Mouse (Mus musculus) forebrain, embryonic 14.5 days (tissue): Measurements from ENCODE around the gene Tmem269. TPM values are rescaled to one million over a fixed set of nuclear protein-coding genes. Genes with fewer than 3 reads are reported as not detected.
A peak's percentile ranks its signal among the peaks of the same experiment; 100 is the strongest.

Source experiments
- ATAC-seq: fragments of 200-750 bp; cut with Nextera tagmentation; 2 replicates; pipeline ENCODE4 v1.8.0; 2017; ENCODE audit warnings: mild to moderate bottlenecking, moderate library complexity
- DNase-seq: peaks from one replicate; pipeline ENCODE4 v3.0.0-alpha.2; 2015; ENCODE audit warnings: low spot score
- H3K27ac ChIP-seq: fragments of 300-500 bp; sonication (generic); 2 replicates; pipeline ENCODE4 v1.5.1; 2014; ENCODE audit warnings: low read depth, mild to moderate bottlenecking, control low read depth, low read length, moderate library complexity
- H3K27me3 ChIP-seq: fragments of 300-500 bp; sonication (generic); replicated peaks from 2 replicates; pipeline ENCODE4 v1.6.1; 2014; ENCODE audit warnings: low read length, control low read depth, mixed read lengths; ENCODE audit not compliant: control insufficient read depth, insufficient read depth
- H3K36me3 ChIP-seq: fragments of 300-500 bp; sonication (generic); 2 replicates; pipeline ENCODE4 v1.6.1; 2014; ENCODE audit warnings: low read length, control low read depth; ENCODE audit not compliant: control insufficient read depth, insufficient read depth
- H3K4me1 ChIP-seq: fragments of 300-500 bp; sonication (generic); 2 replicates; pipeline ENCODE4 v1.6.1; 2014; ENCODE audit warnings: antibody characterized with exemption, low read length, control low read depth; ENCODE audit not compliant: control insufficient read depth, insufficient read depth
- H3K4me2 ChIP-seq: fragments of 300-500 bp; sonication (generic); 2 replicates; pipeline ENCODE4 v1.6.1; 2014; ENCODE audit warnings: mild to moderate bottlenecking, control low read depth, low read length
- H3K4me3 ChIP-seq: fragments of 300-500 bp; sonication (generic); 2 replicates; pipeline ENCODE4 v1.5.1; 2014; ENCODE audit warnings: low read depth, low read length, control low read depth
- H3K9ac ChIP-seq: fragments of 300-500 bp; sonication (generic); 2 replicates; pipeline ENCODE4 v1.6.1; 2014; ENCODE audit warnings: mild to moderate bottlenecking, low read length, control low read depth, moderate library complexity
- H3K9me3 ChIP-seq: fragments of 300-500 bp; sonication (generic); replicated peaks from 2 replicates; pipeline ENCODE4 v1.6.1; 2016; ENCODE audit warnings: low read length, control low read depth, mixed read lengths; ENCODE audit not compliant: control insufficient read depth
- WGBS: fragments of 180-500 bp; shearing (Covaris S2); extraction: QIAGEN DNeasy Blood & Tissue Kit; methylation state at CpG from one replicate; pipeline ENCODE4 v1.1.7; 2014; 5-methylcytosine and 5-hydroxymethylcytosine counted together
- polyA plus RNA-seq: library from polyadenylated mRNA; unstranded; fragments of >200 nt; fragmentation: Nextera tagmentation; extraction: Ambion mirVana; gene quantifications from 2 replicates; pipeline ENCODE4 v1.2.1, GENCODE M21; 2014

The Tmem269 gene
- polyA plus RNA-seq, 1 experiment from 2014 or later: 0.22 TPM

- no peak overlapping the region for H3K4me3 ChIP-seq
- H3K36me3 ChIP-seq: no peaks in the 10 kb centered on the region
- 84% methylated on average over 5 of the region's 5 CpGs for WGBS
- DNase-seq: no peak
- no peak overlapping the region for H3K4me2 ChIP-seq
- no peak overlapping the region for H3K9ac ChIP-seq
- H3K9me3 ChIP-seq: no peaks in the 10 kb centered on the region
- no peak for ATAC-seq
- no peak overlapping the region for H3K27ac ChIP-seq
- H3K4me1 ChIP-seq: no peaks in the 10 kb centered on the region
- no peaks in the 10 kb centered on the region for H3K27me3 ChIP-seq
These were observed 60.1 kb downstream of the Tmem269 start for GRCm38 (mm10) chr4:119157891-119158290.

GRCm38 (mm10) chr4:119157186-119157585 is 60.8 kb downstream of the Tmem269 start:
- Histone ChIP-seq H3K27me3 (no peaks in the 10 kb centered on the region), H3K27ac (no peak overlapping the region), H3K4me3 (no peak overlapping the region), H3K9ac (no peak overlapping the region), H3K4me2 (no peak overlapping the region), H3K36me3 (no peaks in the 10 kb centered on the region), H3K9me3 (no peaks in the 10 kb centered on the region), H3K4me1 (no peaks in the 10 kb centered on the region)
- no peak for ATAC-seq
- 31% methylated on average over 2 of the region's 2 CpGs for WGBS
- peak; percentile 42 for DNase-seq

Other genes starting within 250 kb of the Tmem269 start
- gene Slc2a1, start 109.5 kb downstream of the Tmem269 start, polyA plus RNA-seq: 85.3 and 96.7 TPM in 2 replicates
- gene Zfp691, start 44.0 kb downstream of the Tmem269 start, polyA plus RNA-seq: 4.2 and 4.3 TPM in 2 replicates
- gene Ermap, start 28.2 kb downstream of the Tmem269 start, polyA plus RNA-seq: 0.41 and 0.94 TPM in 2 replicates
- gene Svbp, start 22.9 kb downstream of the Tmem269 start, polyA plus RNA-seq: 290 and 301 TPM in 2 replicates
- gene AU022252, start 14.5 kb upstream of the Tmem269 start, polyA plus RNA-seq: 25.5 and 28.8 TPM in 2 replicates
- gene P3h1, start 14.7 kb upstream of the Tmem269 start, polyA plus RNA-seq: 8.0 and 9.5 TPM in 2 replicates
- gene Cldn19, start 37.2 kb upstream of the Tmem269 start, polyA plus RNA-seq: 0.13 and 0.35 TPM in 2 replicates
- gene Ybx1, start 76.4 kb upstream of the Tmem269 start, polyA plus RNA-seq: 963 and 964 TPM in 2 replicates
- 84.1 and 95.8 TPM in 2 replicates for gene Ppih, start 102.3 kb upstream of the Tmem269 start, polyA plus RNA-seq
- gene Ccdc30, start 197.3 kb upstream of the Tmem269 start, polyA plus RNA-seq: 14.0 and 14.4 TPM in 2 replicates
- 17.1 and 23.0 TPM in 2 replicates for gene Ppcs, start 204.2 kb upstream of the Tmem269 start, polyA plus RNA-seq
- gene Zmynd12, start 204.6 kb upstream of the Tmem269 start, polyA plus RNA-seq: 0.30 and 0.38 TPM in 2 replicates